Mouse (Mus musculus) forebrain, embryonic 15.5 days (tissue): Measurements from ENCODE around the gene Pih1d1. TPM values are rescaled to one million over a fixed set of nuclear protein-coding genes. Genes with fewer than 3 reads are reported as not detected.

Experiments
- ATAC-seq: fragments of 200-750 bp; cut with Nextera tagmentation; replicated peaks from 2 replicates; pipeline ENCODE4 v1.8.0; 2017; ENCODE audit warnings: mild to moderate bottlenecking, moderate TSS enrichment, moderate library complexity
- H3K27ac ChIP-seq: fragments of 300-500 bp; sonication (generic); replicated peaks from 2 replicates; pipeline ENCODE4 v1.5.1; 2015; ENCODE audit warnings: mild to moderate bottlenecking, inconsistent platforms
- H3K27me3 ChIP-seq: fragments of 300-500 bp; sonication (generic); 2 replicates; pipeline ENCODE4 v1.6.1; 2015; ENCODE audit warnings: inconsistent platforms
- H3K36me3 ChIP-seq: fragments of 300-500 bp; sonication (generic); 2 replicates; pipeline ENCODE4 v1.6.1; 2015; ENCODE audit warnings: mild to moderate bottlenecking, inconsistent platforms
- H3K4me1 ChIP-seq: fragments of 300-500 bp; sonication (generic); 2 replicates; pipeline ENCODE4 v1.6.1; 2015; ENCODE audit warnings: inconsistent platforms
- H3K4me2 ChIP-seq: fragments of 300-500 bp; sonication (generic); replicated peaks from 2 replicates; pipeline ENCODE4 v1.6.1; 2015; ENCODE audit warnings: mild to moderate bottlenecking, inconsistent platforms
- H3K4me3 ChIP-seq: fragments of 300-500 bp; sonication (generic); 2 replicates; pipeline ENCODE4 v1.5.1; 2015; ENCODE audit warnings: mild to moderate bottlenecking, inconsistent platforms
- H3K9ac ChIP-seq: fragments of 300-500 bp; sonication (generic); replicated peaks from 2 replicates; pipeline ENCODE4 v1.6.1; 2015; ENCODE audit warnings: mild to moderate bottlenecking, inconsistent platforms
- H3K9me3 ChIP-seq: fragments of 300-500 bp; sonication (generic); 2 replicates; pipeline ENCODE4 v1.6.1; 2016; ENCODE audit warnings: inconsistent platforms
- WGBS: fragments of 180-500 bp; shearing (Covaris S2); methylation state at CpG from one replicate; pipeline ENCODE4 v1.1.7; 2015; ENCODE audit warnings: mixed read lengths; 5-methylcytosine and 5-hydroxymethylcytosine counted together
- polyA plus RNA-seq: library from polyadenylated mRNA; unstranded; fragments of >200 nt; fragmentation: Nextera tagmentation; extraction: Ambion mirVana; gene quantifications from 2 replicates; pipeline ENCODE4 v1.2.1, GENCODE M21; 2015

Pih1d1 gene
- polyA plus RNA-seq, 1 experiment from 2014 or later: 96.0 TPM

DNA sequence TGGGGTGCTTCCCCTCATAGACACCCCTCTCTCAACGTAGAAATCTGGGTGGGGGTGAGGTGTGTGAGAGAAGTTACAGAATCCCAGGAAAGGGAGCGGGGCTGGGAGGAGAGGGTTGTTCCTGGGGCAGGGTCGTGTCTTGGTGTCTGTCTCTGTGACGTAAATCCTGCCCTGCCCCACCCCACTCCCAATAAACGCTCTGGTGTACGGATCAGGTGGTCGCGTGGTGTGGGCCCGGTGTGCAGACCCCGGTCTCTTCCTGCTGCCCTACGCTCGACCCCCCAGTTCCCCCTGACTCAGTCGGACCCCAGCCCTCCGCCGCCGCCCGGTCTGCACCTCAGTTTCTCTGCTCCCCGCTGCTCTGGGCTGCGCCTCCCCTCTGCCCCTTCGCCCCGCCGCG lies 21.8 kb downstream of the Pih1d1 start:
- no peak overlapping the region for H3K27ac ChIP-seq
- peaks cover 85% of the 10 kb centered on the region for H3K27me3 ChIP-seq
- H3K9ac ChIP-seq: no peak overlapping the region
- H3K4me3 ChIP-seq: peak overlapping the region; percentile 15; the same call in 1 of the 2 replicates
- H3K36me3 ChIP-seq: no peaks in the 10 kb centered on the region
- H3K4me2 ChIP-seq: peak overlapping the region; percentile 31
- ATAC-seq: no peak
- H3K4me1 ChIP-seq: peaks cover 17% of the 10 kb centered on the region
- no peaks in the 10 kb centered on the region for H3K9me3 ChIP-seq
- under 1% methylated on average over 23 of the region's 23 CpGs for WGBS

DNA sequence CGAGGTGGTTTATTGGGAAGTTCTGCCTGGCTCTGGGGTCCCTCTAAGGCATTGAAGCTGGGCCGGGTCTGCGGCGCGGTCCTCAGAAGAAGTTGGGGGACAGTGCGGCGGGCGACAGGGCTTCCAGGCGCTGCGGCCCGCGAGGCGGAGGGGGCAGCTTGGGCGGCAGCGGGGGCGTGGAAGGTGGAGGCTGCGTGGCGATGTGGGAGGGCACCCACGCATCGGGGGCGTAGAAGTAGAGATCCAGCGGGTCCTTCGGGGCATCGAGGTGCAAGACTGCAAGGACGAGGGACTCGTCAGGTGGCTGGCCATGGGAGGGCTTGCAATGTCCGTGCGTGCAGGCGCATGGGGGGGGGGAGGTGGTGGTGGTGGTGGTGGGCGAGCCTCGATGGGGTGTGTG lies 22.3 kb downstream of the Pih1d1 start:
- WGBS: 2% methylated on average over 29 of the region's 31 CpGs
- ATAC-seq: no peak
- Histone ChIP-seq H3K4me3 (peak overlapping the region; percentile 15; the same call in 1 of the 2 replicates), H3K27ac (no peak overlapping the region), H3K9me3 (no peaks in the 10 kb centered on the region), H3K4me2 (peak overlapping the region; percentile 31), H3K4me1 (peaks cover 21% of the 10 kb centered on the region), H3K27me3 (peaks cover 85% of the 10 kb centered on the region), H3K36me3 (no peaks in the 10 kb centered on the region), H3K9ac (no peak overlapping the region)

DNA sequence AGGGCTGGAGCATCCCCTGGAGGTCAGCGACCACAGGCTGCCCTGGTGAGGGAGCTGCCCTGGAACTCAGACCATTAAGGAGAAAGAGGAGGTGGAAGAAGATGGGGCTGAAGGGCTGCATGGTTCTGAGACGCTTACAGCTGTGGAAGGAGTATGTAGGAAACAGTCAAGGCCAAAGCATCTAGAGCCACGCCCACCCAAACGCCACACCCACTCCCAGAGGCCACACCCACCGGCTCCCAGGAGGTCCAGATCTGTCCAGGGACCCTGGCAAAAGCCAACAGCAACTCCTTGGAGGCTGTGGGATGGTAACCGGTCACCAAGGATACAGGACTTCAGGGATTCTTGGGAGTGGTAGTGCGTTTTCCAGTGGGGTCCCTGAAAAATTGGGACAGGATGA lies 24.4 kb downstream of the Pih1d1 start:
- Histone ChIP-seq H3K4me2 (no peak overlapping the region), H3K4me1 (peaks cover 36% of the 10 kb centered on the region), H3K4me3 (no peak overlapping the region), H3K36me3 (no peaks in the 10 kb centered on the region), H3K9me3 (no peaks in the 10 kb centered on the region), H3K9ac (no peak overlapping the region), H3K27ac (no peak overlapping the region), H3K27me3 (peaks cover 97% of the 10 kb centered on the region)
- WGBS: 26% methylated on average over 7 of the region's 7 CpGs
- ATAC-seq: no peak

DNA sequence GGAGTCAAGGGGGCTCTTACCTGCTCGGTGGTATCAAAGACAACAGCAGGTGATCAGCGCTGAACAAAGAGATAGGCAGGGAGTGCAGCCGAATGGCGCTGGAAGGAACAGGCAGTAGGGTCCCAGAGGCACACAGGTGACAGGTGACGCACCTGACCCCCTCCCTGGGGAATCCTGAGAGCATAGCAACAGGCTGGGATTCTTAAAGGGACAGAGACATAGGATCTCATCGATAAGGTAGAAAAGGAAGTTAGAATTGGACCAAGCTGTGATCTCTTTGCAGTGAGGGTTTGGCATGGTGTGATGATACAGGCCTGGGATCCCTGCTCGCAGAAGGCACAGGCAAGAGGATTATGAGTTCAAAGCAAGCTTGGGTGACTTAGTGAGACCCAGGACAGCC lies 25.4 kb downstream of the Pih1d1 start, which contains the start of gene Gfy:
TSS of gene Gfy (minus strand) at position 101 of the 400 bp plus-strand sequence.
- no peak within 1 kb of the TSS for H3K9ac ChIP-seq
- ATAC-seq: no peak
- WGBS: 26% methylated on average over 7 of the region's 7 CpGs
- no peak within 1 kb of the TSS for H3K27ac ChIP-seq
- peaks cover 35% of the 10 kb centered on the region for H3K4me1 ChIP-seq
- H3K36me3 ChIP-seq: no peaks in the 10 kb centered on the region
- H3K4me2 ChIP-seq: no peak within 1 kb of the TSS
- peaks cover 99% of the 10 kb centered on the region for H3K27me3 ChIP-seq
- H3K4me3 ChIP-seq: no peak within 1 kb of the TSS
- no peaks in the 10 kb centered on the region for H3K9me3 ChIP-seq

DNA sequence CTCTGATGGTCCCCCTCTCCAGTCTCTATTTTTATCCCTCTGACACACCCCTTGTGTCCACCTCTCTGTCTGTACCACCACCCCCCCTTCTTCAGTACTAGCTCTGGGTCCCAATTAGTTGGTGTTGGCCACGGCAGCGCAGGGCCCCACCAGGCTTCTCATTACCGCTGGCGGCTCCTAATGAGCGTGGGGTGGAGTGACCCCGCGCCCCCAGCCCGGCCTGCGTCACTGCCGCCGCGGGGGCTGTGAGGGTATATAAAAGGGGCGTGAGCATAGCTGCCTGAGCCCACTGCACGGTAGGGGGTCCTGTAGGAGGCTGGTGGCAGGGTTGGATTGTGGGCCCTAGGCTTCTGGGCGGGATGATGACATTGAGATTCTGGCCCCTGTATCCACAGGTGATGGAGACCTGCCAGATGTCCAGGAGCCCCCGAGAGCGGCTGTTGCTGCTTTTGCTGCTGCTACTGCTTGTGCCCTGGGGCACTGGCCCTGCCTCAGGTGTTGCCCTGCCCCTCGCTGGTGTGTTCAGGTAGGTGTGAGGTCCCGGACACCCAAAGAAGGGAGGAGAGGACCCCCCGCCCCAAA lies 26.9 kb downstream of the Pih1d1 start, which contains the start of gene Pth2:
TSS of gene Pth2 (plus strand) at position 100 of the 582 bp plus-strand sequence.
- Histone ChIP-seq H3K4me2 (peak within 1 kb of the TSS; percentile 46), H3K4me1 (peaks cover 27% of the 10 kb centered on the region), H3K9me3 (no peaks in the 10 kb centered on the region), H3K36me3 (no peaks in the 10 kb centered on the region), H3K27ac (no peak within 1 kb of the TSS), H3K4me3 (peak within 1 kb of the TSS; percentile 31), H3K27me3 (peaks cover 96% of the 10 kb centered on the region), H3K9ac (no peak within 1 kb of the TSS)
- WGBS: 11% methylated on average over 19 of the region's 20 CpGs
- ATAC-seq: no peak

DNA sequence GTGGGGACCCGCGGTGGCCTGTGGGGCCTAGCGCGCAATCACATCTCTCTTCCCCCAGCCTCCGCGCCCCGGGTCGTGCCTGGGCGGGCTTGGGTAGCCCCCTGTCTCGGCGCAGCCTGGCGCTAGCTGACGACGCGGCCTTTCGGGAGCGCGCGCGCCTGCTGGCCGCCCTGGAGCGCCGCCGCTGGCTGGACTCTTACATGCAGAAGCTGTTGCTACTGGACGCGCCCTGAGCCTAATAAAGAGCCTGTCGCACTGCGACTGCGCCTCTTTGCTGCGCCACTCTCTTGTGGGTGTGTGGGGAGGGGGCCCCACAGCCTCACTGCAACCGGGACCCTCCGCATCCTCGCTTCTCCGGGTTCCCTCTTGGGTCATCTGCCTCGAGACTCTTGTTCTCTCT lies 27.4 kb downstream of the Pih1d1 start:
- H3K4me3 ChIP-seq: peak overlapping the region; percentile 31
- no peaks in the 10 kb centered on the region for H3K36me3 ChIP-seq
- H3K9ac ChIP-seq: no peak overlapping the region
- peaks cover 92% of the 10 kb centered on the region for H3K27me3 ChIP-seq
- H3K4me1 ChIP-seq: peaks cover 21% of the 10 kb centered on the region
- H3K27ac ChIP-seq: no peak overlapping the region
- no peaks in the 10 kb centered on the region for H3K9me3 ChIP-seq
- WGBS: 3% methylated on average over 35 of the region's 35 CpGs
- no peak for ATAC-seq
- H3K4me2 ChIP-seq: peak overlapping the region; percentile 46

DNA sequence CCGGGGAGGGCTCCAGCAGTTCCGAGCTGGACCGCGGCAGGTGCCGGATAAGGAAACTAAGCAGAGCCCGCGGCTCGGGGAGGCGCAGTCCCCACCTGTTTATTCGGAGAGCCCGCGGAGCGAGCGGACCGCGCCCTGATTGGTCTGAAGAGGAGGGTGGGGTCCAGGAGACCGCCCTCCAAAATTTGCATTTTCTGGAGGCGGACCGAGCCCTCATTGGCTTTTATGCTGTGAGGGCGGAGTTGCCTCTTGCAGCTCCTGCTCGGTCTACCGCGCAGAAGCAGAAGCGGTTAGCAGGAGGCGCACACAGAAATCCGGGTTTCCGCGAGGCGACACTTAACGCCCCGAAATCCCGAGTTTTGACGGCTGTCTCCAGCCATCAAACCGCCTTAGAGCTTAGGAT lies 28.1 kb downstream of the Pih1d1 start:
- WGBS: under 1% methylated on average over 34 of the region's 34 CpGs
- ATAC-seq: peak; percentile 91
- no peaks in the 10 kb centered on the region for H3K9me3 ChIP-seq
- H3K4me1 ChIP-seq: peaks cover 20% of the 10 kb centered on the region
- H3K27ac ChIP-seq: no peak overlapping the region
- no peaks in the 10 kb centered on the region for H3K36me3 ChIP-seq
- H3K4me2 ChIP-seq: peak overlapping the region; percentile 46
- peak overlapping the region; percentile 31 for H3K4me3 ChIP-seq
- peak overlapping the region; percentile 14 for H3K9ac ChIP-seq
- peaks cover 87% of the 10 kb centered on the region for H3K27me3 ChIP-seq

DNA sequence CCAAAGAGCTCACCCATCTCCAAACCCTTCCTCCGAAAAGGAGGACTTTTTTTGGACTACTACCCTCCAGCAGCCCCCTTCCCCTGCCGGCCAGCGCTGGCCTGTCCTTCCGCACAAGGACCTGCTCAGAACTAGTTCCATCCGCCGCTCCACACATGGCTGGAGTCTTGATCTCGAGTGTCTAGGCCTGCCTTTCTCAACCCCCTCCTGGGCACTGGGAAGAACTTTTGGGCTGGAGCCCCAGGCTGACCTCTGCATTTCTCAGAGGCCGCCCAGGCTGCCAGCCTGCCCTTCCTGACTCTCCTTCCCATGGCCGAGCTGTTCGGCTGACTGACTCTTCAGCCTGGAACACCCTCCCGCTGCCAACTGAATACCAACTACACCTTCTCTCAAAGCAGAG lies 28.5 kb downstream of the Pih1d1 start:
- ATAC-seq: peak; percentile 18
- Histone ChIP-seq H3K4me2 (peak overlapping the region; percentile 46), H3K4me1 (peaks cover 20% of the 10 kb centered on the region), H3K4me3 (peak overlapping the region; percentile 31), H3K27me3 (peaks cover 83% of the 10 kb centered on the region), H3K27ac (no peak overlapping the region), H3K9ac (peak overlapping the region; percentile 14), H3K36me3 (no peaks in the 10 kb centered on the region), H3K9me3 (no peaks in the 10 kb centered on the region)
- 13% methylated on average over 11 of the region's 11 CpGs for WGBS

DNA sequence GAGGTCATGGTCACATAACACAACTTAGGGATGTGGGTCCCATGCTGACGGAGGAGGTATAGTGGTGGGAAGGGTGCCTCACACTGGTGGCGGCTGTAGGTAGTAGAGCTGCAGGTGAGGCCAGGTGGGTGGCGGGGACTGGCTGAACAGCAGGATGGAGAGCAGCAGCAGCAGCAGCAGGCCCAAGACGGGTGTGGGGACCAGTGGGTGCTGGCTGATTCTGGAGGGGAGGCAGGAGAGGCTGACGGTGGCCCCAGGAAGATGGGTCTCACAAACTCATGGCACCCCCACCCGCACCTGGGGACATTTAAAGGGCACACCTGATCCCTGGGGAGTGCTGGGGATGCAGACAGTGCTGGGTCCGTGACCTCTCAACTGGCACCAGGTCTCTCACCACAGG lies 29.6 kb downstream of the Pih1d1 start:
- H3K4me1 ChIP-seq: peaks cover 20% of the 10 kb centered on the region
- H3K36me3 ChIP-seq: no peaks in the 10 kb centered on the region
- H3K27me3 ChIP-seq: peaks cover 73% of the 10 kb centered on the region
- no peak overlapping the region for H3K4me2 ChIP-seq
- H3K9ac ChIP-seq: no peak overlapping the region
- WGBS: 71% methylated on average over 7 of the region's 7 CpGs
- no peak overlapping the region for H3K4me3 ChIP-seq
- H3K9me3 ChIP-seq: no peaks in the 10 kb centered on the region
- no peak overlapping the region for H3K27ac ChIP-seq
- no peak for ATAC-seq

DNA sequence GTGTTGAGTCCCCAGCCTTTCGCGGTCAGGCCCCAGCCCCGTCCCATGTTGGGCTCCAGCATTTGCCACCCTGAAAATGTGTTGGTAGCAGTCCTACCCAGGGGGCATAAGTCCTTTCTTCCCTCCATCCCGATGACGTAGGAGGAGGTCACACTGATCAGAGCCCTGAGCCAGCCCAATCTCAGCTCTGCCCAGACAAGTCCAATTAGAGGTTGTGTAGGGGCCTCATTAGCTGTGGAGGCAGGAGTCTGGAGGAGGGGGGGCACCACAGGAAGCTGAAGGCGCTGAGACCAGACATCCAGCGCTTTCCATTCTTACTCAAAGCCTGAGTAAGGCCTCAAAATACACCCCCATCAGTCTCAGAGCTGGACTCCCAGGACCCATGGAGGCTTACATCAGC lies 31.8 kb downstream of the Pih1d1 start:
- WGBS: 43% methylated on average over 7 of the region's 7 CpGs
- no peak overlapping the region for H3K4me3 ChIP-seq
- H3K27me3 ChIP-seq: peaks cover 50% of the 10 kb centered on the region
- no peak for ATAC-seq
- no peaks in the 10 kb centered on the region for H3K9me3 ChIP-seq
- peaks cover 19% of the 10 kb centered on the region for H3K4me1 ChIP-seq
- no peak overlapping the region for H3K9ac ChIP-seq
- no peaks in the 10 kb centered on the region for H3K36me3 ChIP-seq
- H3K4me2 ChIP-seq: no peak overlapping the region
- H3K27ac ChIP-seq: no peak overlapping the region

DNA sequence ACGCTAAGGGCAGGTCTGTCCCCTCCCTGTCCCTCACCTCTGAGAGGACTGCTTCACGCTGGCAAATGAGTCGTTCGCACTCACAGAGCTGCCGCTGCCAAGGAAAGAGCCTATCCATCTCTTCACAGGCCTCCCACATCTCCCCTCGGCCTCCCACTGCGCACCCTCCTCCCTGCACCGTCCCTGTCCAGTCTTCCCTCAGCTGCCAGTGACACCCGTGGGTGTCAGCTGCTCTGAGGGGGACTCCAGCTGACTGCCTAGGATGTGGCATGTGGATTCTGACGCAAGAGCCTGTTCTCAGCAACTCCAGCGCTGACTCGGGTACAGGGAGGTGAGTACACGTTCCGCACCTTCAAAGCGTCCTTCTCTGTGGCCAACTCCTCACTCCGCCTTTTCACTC lies 35.5 kb downstream of the Pih1d1 start:
- WGBS: 69% methylated on average over 16 of the region's 16 CpGs
- ATAC-seq: no peak
- H3K27me3 ChIP-seq: peaks cover 13% of the 10 kb centered on the region

DNA sequence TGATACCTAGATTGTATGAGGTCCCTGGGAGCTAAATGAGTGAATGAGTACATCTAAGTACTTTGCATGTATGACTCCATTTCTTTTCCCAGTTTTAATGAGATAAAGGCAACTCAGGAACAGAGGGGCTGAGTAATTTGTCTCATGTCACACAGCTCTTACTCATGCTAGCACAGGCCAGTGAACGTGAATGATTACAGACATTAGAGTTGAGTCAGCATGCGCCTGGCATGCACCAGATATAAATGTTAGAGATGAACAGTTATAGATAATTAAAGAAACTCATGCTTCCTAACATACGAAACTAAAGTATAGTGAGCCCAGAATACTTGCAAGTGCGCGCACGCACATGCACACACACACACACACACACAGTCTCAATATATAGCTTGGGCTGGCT lies 36.1 kb downstream of the Pih1d1 start:
- no peaks in the 10 kb centered on the region for H3K4me1 ChIP-seq
- no peak overlapping the region for H3K9ac ChIP-seq
- WGBS: 94% methylated on average over 6 of the region's 6 CpGs
- H3K27me3 ChIP-seq: peaks cover 9% of the 10 kb centered on the region; the same call in 1 of the 2 replicates
- H3K4me2 ChIP-seq: no peak overlapping the region
- no peak overlapping the region for H3K27ac ChIP-seq
- no peak for ATAC-seq
- H3K36me3 ChIP-seq: no peaks in the 10 kb centered on the region
- no peak overlapping the region for H3K4me3 ChIP-seq
- H3K9me3 ChIP-seq: no peaks in the 10 kb centered on the region

More for the DNA sequence above, 35.5 kb downstream of the Pih1d1 start:
- H3K4me2 ChIP-seq: no peak overlapping the region
- H3K4me1 ChIP-seq: no peaks in the 10 kb centered on the region
- no peak overlapping the region for H3K9ac ChIP-seq
- no peaks in the 10 kb centered on the region for H3K9me3 ChIP-seq
- H3K27ac ChIP-seq: no peak overlapping the region
- H3K4me3 ChIP-seq: no peak overlapping the region
- no peaks in the 10 kb centered on the region for H3K36me3 ChIP-seq

DNA sequence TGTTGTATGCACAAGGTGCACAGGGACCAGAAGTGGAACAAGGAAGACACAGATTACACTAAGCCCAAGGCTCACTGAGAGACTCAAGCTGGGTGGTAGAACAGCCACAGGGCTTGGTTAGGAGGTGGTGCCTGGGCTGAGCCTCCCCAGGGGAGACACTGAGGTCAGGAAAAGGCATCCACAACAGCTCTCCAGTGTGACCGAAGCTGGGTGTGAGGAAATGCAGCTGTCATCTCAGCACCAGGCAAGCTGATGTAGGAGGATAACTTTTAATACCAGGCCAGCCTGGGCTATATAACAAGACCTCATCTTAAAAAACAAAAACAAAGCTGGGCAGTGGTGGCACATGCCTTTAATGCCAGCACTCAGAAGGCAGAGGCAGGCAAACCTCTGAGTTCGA lies 37.1 kb downstream of the Pih1d1 start:
- Histone ChIP-seq H3K36me3 (no peaks in the 10 kb centered on the region), H3K27ac (no peak overlapping the region), H3K4me3 (no peak overlapping the region), H3K4me1 (no peaks in the 10 kb centered on the region), H3K9me3 (no peaks in the 10 kb centered on the region), H3K9ac (no peak overlapping the region), H3K27me3 (peaks cover 3% of the 10 kb centered on the region; the same call in 1 of the 2 replicates), H3K4me2 (no peak overlapping the region)
- ATAC-seq: no peak
- 83% methylated on average over 2 of the region's 2 CpGs for WGBS
